Mouse (Mus musculus): Measurements from ENCODE around the gene Rnf123. TPM values are rescaled to one million over a fixed set of nuclear protein-coding genes. Genes with fewer than 3 reads are reported as not detected.

Gene Rnf123
- total RNA-seq, 4 experiments from 2014 or later, result 89.0 to 123 (median 115) TPM

- no peak for DNase-seq (ENCODE audit: low spot score in 2 of 2)
Measured at GRCm38 (mm10) chr9:108063361-108063760, 19.8 kb downstream of the Rnf123 start.

- no peak for DNase-seq (ENCODE audit: low spot score in 2 of 2)
Measured at GRCm38 (mm10) chr9:108062142-108062541, 21.0 kb downstream of the Rnf123 start.

- DNase-seq (ENCODE audit: low spot score in 2 of 2), result no peak
Measured at GRCm38 (mm10) chr9:108058291-108058690, 24.9 kb downstream of the Rnf123 start.

GRCm38 (mm10) chr9:108057262-108057562 is 25.9 kb downstream of the Rnf123 start:
- no peak for DNase-seq (ENCODE audit: low spot score in 2 of 2)

- DNase-seq (ENCODE audit: low spot score in 2 of 2), result no peak
Measured at GRCm38 (mm10) chr9:108056361-108057261, 26.5 kb downstream of the Rnf123 start.

GRCm38 (mm10) chr9:108055661-108056237 is 27.4 kb downstream of the Rnf123 start:
- no peak for DNase-seq (ENCODE audit: low spot score in 2 of 2)

- DNase-seq (ENCODE audit: low spot score in 2 of 2), result no peak
Measured at GRCm38 (mm10) chr9:108055061-108055460, 28.1 kb downstream of the Rnf123 start.

- no peak for DNase-seq (ENCODE audit: low spot score in 2 of 2)
Measured at GRCm38 (mm10) chr9:108054331-108055040, 28.7 kb downstream of the Rnf123 start.

- DNase-seq (ENCODE audit: low spot score in 2 of 2), result no peak
Measured at GRCm38 (mm10) chr9:108053665-108054225, 29.4 kb downstream of the Rnf123 start.

GRCm38 (mm10) chr9:108052885-108053664 is 30.1 kb downstream of the Rnf123 start, which contains the start of gene Amigo3:
Amigo3 (plus strand) TSS chr9:108053159.
- peak; percentile 94 to 98 for DNase-seq (ENCODE audit: low spot score in 2 of 2)

- DNase-seq (ENCODE audit: low spot score in 2 of 2), result no peak
Measured at GRCm38 (mm10) chr9:108052411-108052810, 30.7 kb downstream of the Rnf123 start.

- no peak for DNase-seq (ENCODE audit: low spot score in 2 of 2)
Measured at GRCm38 (mm10) chr9:108051931-108052220, 31.3 kb downstream of the Rnf123 start.

- no peak for DNase-seq (ENCODE audit: low spot score in 2 of 2)
Measured at GRCm38 (mm10) chr9:108051184-108051930, 31.8 kb downstream of the Rnf123 start.

- DNase-seq (ENCODE audit: low spot score in 2 of 2), result no peak
Measured at GRCm38 (mm10) chr9:108049561-108050251, 33.4 kb downstream of the Rnf123 start.

GRCm38 (mm10) chr9:108049016-108049455 is 34.1 kb downstream of the Rnf123 start, which contains the start of gene Gmppb:
Gmppb (plus strand) TSS chr9:108049242.
- DNase-seq (ENCODE audit: low spot score in 2 of 2), result peak; percentile 96

GRCm38 (mm10) chr9:108048566-108048955 is 34.6 kb downstream of the Rnf123 start:
- no peak for DNase-seq (ENCODE audit: low spot score in 2 of 2)

GRCm38 (mm10) chr9:108047601-108048565 is 35.3 kb downstream of the Rnf123 start:
- DNase-seq (ENCODE audit: low spot score in 2 of 2), result no peak

GRCm38 (mm10) chr9:108046582-108046981 is 36.6 kb downstream of the Rnf123 start:
- DNase-seq (ENCODE audit: low spot score in 2 of 2), result no peak

All from layer of hippocampus, adult 8-10 months (tissue).